Mouse (Mus musculus): ENCODE data around the gene Snrk. TPM values are rescaled to one million over a fixed set of nuclear protein-coding genes. Genes with fewer than 3 reads are reported as not detected.

Gene Snrk
- polyA plus RNA-seq, 1 experiment from 2014 or later = 42.4 TPM

GRCm38 (mm10) chr9:122185953-122186352, 68.9 kb downstream of the Snrk start:
- H3K4me1 ChIP-seq (replicated peaks; ENCODE audit: control insufficient read depth, insufficient read depth, low read length) = no peaks in the 10 kb centered on the region
- 70% methylated on average over 6 of the region's 6 CpGs for WGBS
- no peaks in the 10 kb centered on the region for H3K9me3 ChIP-seq (ENCODE audit: control insufficient read depth, low read length)
- H3K9ac ChIP-seq (ENCODE audit: low read length) = no peak overlapping the region
- ATAC-seq (replicated peaks; ENCODE audit: low FRiP score) (no peak), DNase-seq (ENCODE audit: low spot score) (no peak)
- H3K4me3 ChIP-seq (ENCODE audit: low read depth, low read length) = no peak overlapping the region
- H3K27me3 ChIP-seq (ENCODE audit: control insufficient read depth, insufficient read depth, low read length) = no peaks in the 10 kb centered on the region
- H3K36me3 ChIP-seq (ENCODE audit: control insufficient read depth, insufficient read depth, low read length) = no peaks in the 10 kb centered on the region
- no peak overlapping the region for H3K4me2 ChIP-seq (ENCODE audit: low read depth, low read length, severe bottlenecking)
- H3K27ac ChIP-seq (ENCODE audit: low read depth, low read length) = no peak overlapping the region

DNA sequence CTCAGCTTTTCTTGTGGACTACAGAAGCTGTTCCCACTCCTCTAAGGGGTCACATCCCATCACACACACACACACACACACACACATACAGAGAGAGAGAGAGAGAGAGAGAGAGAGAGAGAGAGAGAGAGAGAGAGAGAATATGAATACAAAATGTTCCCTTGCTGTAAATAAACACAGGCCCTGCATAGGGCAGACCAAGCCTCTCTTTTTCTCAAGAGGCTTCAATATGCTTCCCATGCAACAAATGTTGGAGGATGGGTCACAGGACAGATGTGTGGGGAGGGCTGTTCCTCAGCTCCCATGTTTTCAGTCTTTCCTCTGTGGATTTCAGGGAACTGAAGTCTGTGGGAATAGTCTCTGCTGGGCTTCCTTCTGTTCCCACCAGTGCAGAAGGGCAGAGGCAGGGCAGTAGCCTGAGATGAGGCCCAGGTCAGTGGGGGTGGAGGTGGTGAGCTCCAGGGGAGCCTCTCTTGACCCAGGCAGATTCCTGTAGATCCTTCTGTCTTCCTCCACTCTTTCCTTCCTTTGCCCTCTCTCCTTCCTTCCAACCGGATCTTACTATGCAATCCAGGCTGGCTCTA, 69.7 kb downstream of the Snrk start:
- Histone ChIP-seq H3K27ac (ENCODE audit: low read depth, low read length) (no peak overlapping the region), H3K4me3 (ENCODE audit: low read depth, low read length) (no peak overlapping the region), H3K4me2 (ENCODE audit: low read depth, low read length, severe bottlenecking) (no peak overlapping the region), H3K4me1 (replicated peaks; ENCODE audit: control insufficient read depth, insufficient read depth, low read length) (no peaks in the 10 kb centered on the region), H3K27me3 (ENCODE audit: control insufficient read depth, insufficient read depth, low read length) (no peaks in the 10 kb centered on the region), H3K9ac (ENCODE audit: low read length) (no peak overlapping the region), H3K36me3 (ENCODE audit: control insufficient read depth, insufficient read depth, low read length) (no peaks in the 10 kb centered on the region), H3K9me3 (ENCODE audit: control insufficient read depth, low read length) (no peaks in the 10 kb centered on the region)
- ATAC-seq (replicated peaks; ENCODE audit: low FRiP score) = no peak
- no peak for DNase-seq (ENCODE audit: low spot score)
- WGBS = 88% methylated on average over 1 of the region's 1 CpGs

GRCm38 (mm10) chr9:122187451-122187921, 70.4 kb downstream of the Snrk start:
- ATAC-seq (replicated peaks; ENCODE audit: low FRiP score) = no peak

DNA sequence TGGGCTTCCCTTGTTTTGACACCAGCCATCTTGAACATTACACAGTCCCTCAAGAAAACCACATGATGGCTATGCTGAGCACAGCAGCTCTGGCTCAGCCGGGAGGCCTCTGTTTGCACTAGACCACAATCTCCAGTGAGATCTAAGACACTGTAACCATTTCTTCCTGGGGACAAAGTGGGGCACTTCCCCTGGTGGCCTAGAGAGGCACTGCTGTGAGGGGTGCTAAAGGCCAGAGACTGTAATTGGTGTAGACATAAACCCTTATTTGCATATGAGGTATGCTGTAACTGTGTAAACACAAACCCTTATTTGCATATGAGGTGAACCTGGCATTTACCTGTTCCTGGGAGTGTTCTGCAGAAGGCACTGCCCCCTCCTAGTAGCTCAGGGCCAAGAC, 71.7 kb downstream of the Snrk start:
- no peaks in the 10 kb centered on the region for H3K4me1 ChIP-seq (replicated peaks; ENCODE audit: control insufficient read depth, insufficient read depth, low read length)
- no peaks in the 10 kb centered on the region for H3K27me3 ChIP-seq (ENCODE audit: control insufficient read depth, insufficient read depth, low read length)
- no peak overlapping the region for H3K4me2 ChIP-seq (ENCODE audit: low read depth, low read length, severe bottlenecking)
- H3K4me3 ChIP-seq (ENCODE audit: low read depth, low read length) = no peak overlapping the region
- no peak for ATAC-seq (replicated peaks; ENCODE audit: low FRiP score)
- WGBS = 65% methylated on average over 1 of the region's 1 CpGs
- no peak overlapping the region for H3K27ac ChIP-seq (ENCODE audit: low read depth, low read length)
- no peak overlapping the region for H3K9ac ChIP-seq (ENCODE audit: low read length)
- H3K9me3 ChIP-seq (ENCODE audit: control insufficient read depth, low read length) = no peaks in the 10 kb centered on the region
- DNase-seq (ENCODE audit: low spot score) = no peak
- no peaks in the 10 kb centered on the region for H3K36me3 ChIP-seq (ENCODE audit: control insufficient read depth, insufficient read depth, low read length)

More at GRCm38 (mm10) chr9:122187451-122187921, 70.4 kb downstream of the Snrk start:
- 90% methylated on average over 7 of the region's 7 CpGs for WGBS
- DNase-seq (ENCODE audit: low spot score) = no peak
- Histone ChIP-seq H3K9me3 (ENCODE audit: control insufficient read depth, low read length) (no peaks in the 10 kb centered on the region), H3K9ac (ENCODE audit: low read length) (no peak overlapping the region), H3K36me3 (ENCODE audit: control insufficient read depth, insufficient read depth, low read length) (no peaks in the 10 kb centered on the region), H3K27ac (ENCODE audit: low read depth, low read length) (no peak overlapping the region), H3K4me1 (replicated peaks; ENCODE audit: control insufficient read depth, insufficient read depth, low read length) (no peaks in the 10 kb centered on the region), H3K4me3 (ENCODE audit: low read depth, low read length) (no peak overlapping the region), H3K4me2 (ENCODE audit: low read depth, low read length, severe bottlenecking) (no peak overlapping the region), H3K27me3 (ENCODE audit: control insufficient read depth, insufficient read depth, low read length) (no peaks in the 10 kb centered on the region)

DNA sequence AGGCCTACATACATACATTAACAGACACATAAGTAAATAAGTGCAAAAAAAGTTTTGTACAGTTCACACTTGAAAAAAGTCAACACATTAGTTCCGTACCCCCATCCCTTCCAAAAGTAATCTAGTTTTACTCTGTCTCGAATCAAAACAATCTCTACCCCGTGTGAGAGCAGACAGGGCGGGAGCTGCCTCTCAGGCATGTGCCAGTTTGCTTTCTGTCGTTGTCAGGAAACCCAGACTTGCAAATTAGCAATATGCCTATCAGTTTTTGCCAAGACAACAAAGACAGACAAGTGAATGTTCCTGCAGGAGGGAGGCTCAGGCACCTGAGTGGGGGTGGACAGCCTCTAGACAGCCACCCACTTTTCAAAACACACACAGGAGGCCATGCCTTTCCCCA, 76.3 kb downstream of the Snrk start:
- Histone ChIP-seq H3K27me3 (ENCODE audit: control insufficient read depth, insufficient read depth, low read length) (no peaks in the 10 kb centered on the region), H3K36me3 (ENCODE audit: control insufficient read depth, insufficient read depth, low read length) (no peaks in the 10 kb centered on the region), H3K9ac (ENCODE audit: low read length) (no peak overlapping the region), H3K27ac (ENCODE audit: low read depth, low read length) (no peak overlapping the region), H3K4me2 (ENCODE audit: low read depth, low read length, severe bottlenecking) (no peak overlapping the region), H3K4me1 (replicated peaks; ENCODE audit: control insufficient read depth, insufficient read depth, low read length) (no peaks in the 10 kb centered on the region), H3K4me3 (ENCODE audit: low read depth, low read length) (no peak overlapping the region), H3K9me3 (ENCODE audit: control insufficient read depth, low read length) (no peaks in the 10 kb centered on the region)
- 80% methylated on average over 5 of the region's 5 CpGs for whole genome bisulfite sequencing
- ATAC-seq (replicated peaks; ENCODE audit: low FRiP score) = no peak
- DNase-seq (ENCODE audit: low spot score) = no peak

GRCm38 (mm10) chr9:122193823-122194222, 76.8 kb downstream of the Snrk start:
- WGBS = 85% methylated on average over 5 of the region's 5 CpGs
- Histone ChIP-seq H3K9me3 (ENCODE audit: control insufficient read depth, low read length) (no peaks in the 10 kb centered on the region), H3K4me2 (ENCODE audit: low read depth, low read length, severe bottlenecking) (no peak overlapping the region), H3K27me3 (ENCODE audit: control insufficient read depth, insufficient read depth, low read length) (no peaks in the 10 kb centered on the region), H3K9ac (ENCODE audit: low read length) (no peak overlapping the region), H3K4me3 (ENCODE audit: low read depth, low read length) (no peak overlapping the region), H3K27ac (ENCODE audit: low read depth, low read length) (no peak overlapping the region), H3K36me3 (ENCODE audit: control insufficient read depth, insufficient read depth, low read length) (no peaks in the 10 kb centered on the region), H3K4me1 (replicated peaks; ENCODE audit: control insufficient read depth, insufficient read depth, low read length) (no peaks in the 10 kb centered on the region)
- ATAC-seq (replicated peaks; ENCODE audit: low FRiP score) (no peak), DNase-seq (ENCODE audit: low spot score) (no peak)

DNA sequence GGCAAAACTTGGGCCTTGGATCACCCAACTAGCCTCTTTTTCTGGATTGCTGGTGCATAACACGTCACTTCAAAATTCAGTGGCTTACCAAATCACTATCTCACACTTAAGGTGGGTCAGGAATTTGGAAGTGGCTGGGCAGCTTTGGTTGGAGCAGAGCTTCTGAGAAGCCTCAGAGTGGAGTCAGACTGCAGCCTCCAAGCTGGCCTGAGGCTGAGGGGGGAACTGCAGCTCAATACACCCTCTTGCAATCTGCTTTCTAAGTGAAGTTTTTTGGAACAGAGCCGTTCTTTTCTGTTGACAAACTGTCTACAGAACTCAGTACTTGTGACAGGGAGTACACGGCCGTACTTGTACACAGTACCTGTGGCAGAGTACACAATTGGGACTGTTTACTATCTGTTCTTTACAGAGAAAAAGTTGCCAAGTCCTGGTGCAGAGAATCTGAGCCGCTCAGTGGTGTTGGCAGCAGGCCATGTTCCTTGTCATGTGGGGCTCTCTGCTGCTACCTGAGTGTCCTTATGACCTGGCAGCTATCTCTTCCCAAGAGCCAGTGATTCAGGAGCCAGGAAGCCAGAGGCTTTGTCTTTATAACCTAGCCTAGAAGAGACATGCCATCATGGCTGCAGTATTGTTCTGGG, 78.1 kb downstream of the Snrk start:
- Histone ChIP-seq H3K4me3 (ENCODE audit: low read depth, low read length) (no peak overlapping the region), H3K4me1 (replicated peaks; ENCODE audit: control insufficient read depth, insufficient read depth, low read length) (no peaks in the 10 kb centered on the region), H3K4me2 (ENCODE audit: low read depth, low read length, severe bottlenecking) (no peak overlapping the region), H3K27ac (ENCODE audit: low read depth, low read length) (no peak overlapping the region), H3K27me3 (ENCODE audit: control insufficient read depth, insufficient read depth, low read length) (no peaks in the 10 kb centered on the region), H3K9ac (ENCODE audit: low read length) (no peak overlapping the region), H3K36me3 (ENCODE audit: control insufficient read depth, insufficient read depth, low read length) (no peaks in the 10 kb centered on the region), H3K9me3 (ENCODE audit: control insufficient read depth, low read length) (no peaks in the 10 kb centered on the region)
- no peak for DNase-seq (ENCODE audit: low spot score)
- no peak for ATAC-seq (replicated peaks; ENCODE audit: low FRiP score)
- 94% methylated on average over 5 of the region's 5 CpGs for WGBS

DNA sequence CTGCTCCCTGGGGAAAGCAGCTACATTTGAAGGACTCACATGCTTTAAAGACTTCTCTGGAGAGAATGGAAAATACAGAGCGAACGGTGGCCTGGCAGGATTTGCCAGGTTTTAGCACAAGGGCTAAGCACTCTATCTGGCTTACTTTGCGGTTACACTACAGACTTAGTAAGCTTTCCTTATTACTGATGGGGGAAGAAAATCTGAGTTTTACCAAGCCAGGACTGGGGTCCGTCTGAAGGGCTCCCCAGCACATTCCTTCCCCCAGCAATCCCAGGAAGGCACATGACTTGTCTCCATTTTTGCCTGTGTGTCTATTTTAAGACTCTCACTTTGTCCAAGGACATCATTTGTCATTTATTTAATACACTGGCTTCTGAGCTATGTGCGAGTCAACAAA, 80.0 kb downstream of the Snrk start:
- Histone ChIP-seq H3K9me3 (ENCODE audit: control insufficient read depth, low read length) (no peaks in the 10 kb centered on the region), H3K4me2 (ENCODE audit: low read depth, low read length, severe bottlenecking) (no peak overlapping the region), H3K4me1 (replicated peaks; ENCODE audit: control insufficient read depth, insufficient read depth, low read length) (no peaks in the 10 kb centered on the region), H3K4me3 (ENCODE audit: low read depth, low read length) (no peak overlapping the region), H3K27me3 (ENCODE audit: control insufficient read depth, insufficient read depth, low read length) (no peaks in the 10 kb centered on the region), H3K36me3 (ENCODE audit: control insufficient read depth, insufficient read depth, low read length) (no peaks in the 10 kb centered on the region), H3K27ac (ENCODE audit: low read depth, low read length) (no peak overlapping the region), H3K9ac (ENCODE audit: low read length) (no peak overlapping the region)
- DNase-seq (ENCODE audit: low spot score) (no peak), ATAC-seq (replicated peaks; ENCODE audit: low FRiP score) (no peak)
- WGBS = 90% methylated on average over 5 of the region's 5 CpGs

DNA sequence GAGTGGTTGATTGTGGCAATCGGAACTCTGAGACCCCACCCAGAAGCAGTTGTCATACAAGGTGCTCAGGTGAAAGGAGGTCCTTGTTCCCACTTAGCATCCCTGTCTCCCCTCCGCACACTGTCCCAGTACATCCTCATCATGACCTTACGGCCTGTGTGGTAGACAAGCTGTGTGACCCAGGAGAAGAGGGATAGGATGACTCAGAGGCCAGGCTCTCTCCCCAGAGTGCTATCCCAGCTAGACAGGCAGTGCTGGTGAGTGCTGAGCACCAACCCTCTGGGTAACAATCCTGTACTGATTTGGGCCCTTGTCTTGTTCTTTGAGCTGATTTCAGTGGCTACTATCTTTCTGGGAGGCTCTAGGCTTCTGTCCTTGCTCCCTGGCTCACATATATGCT, 81.6 kb downstream of the Snrk start:
- WGBS = 95% methylated on average over 3 of the region's 3 CpGs
- no peaks in the 10 kb centered on the region for H3K4me1 ChIP-seq (replicated peaks; ENCODE audit: control insufficient read depth, insufficient read depth, low read length)
- no peak overlapping the region for H3K4me2 ChIP-seq (ENCODE audit: low read depth, low read length, severe bottlenecking)
- no peak overlapping the region for H3K9ac ChIP-seq (ENCODE audit: low read length)
- H3K27ac ChIP-seq (ENCODE audit: low read depth, low read length) = no peak overlapping the region
- ATAC-seq (replicated peaks; ENCODE audit: low FRiP score) (no peak), DNase-seq (ENCODE audit: low spot score) (no peak)
- H3K4me3 ChIP-seq (ENCODE audit: low read depth, low read length) = no peak overlapping the region
- no peaks in the 10 kb centered on the region for H3K36me3 ChIP-seq (ENCODE audit: control insufficient read depth, insufficient read depth, low read length)
- no peaks in the 10 kb centered on the region for H3K9me3 ChIP-seq (ENCODE audit: control insufficient read depth, low read length)
- H3K27me3 ChIP-seq (ENCODE audit: control insufficient read depth, insufficient read depth, low read length) = no peaks in the 10 kb centered on the region

All from forebrain, embryonic 11.5 days (tissue).